Mouse (Mus musculus) stomach, embryonic 14.5 days (tissue): ENCODE data around the gene Smarcd1. TPM values are rescaled to one million over a fixed set of nuclear protein-coding genes. Genes with fewer than 3 reads are reported as not detected.

ENCODE experiments used
- ATAC-seq: fragments of 200-750 bp; cut with Nextera tagmentation; 2 replicates; pipeline ENCODE4 v1.8.0; 2017; ENCODE audit warnings: low read depth, moderate TSS enrichment; ENCODE audit not compliant: insufficient number of reproducible peaks, insufficient read depth, low FRiP score
- H3K27ac ChIP-seq: fragments of 300-500 bp; sonication (generic); 2 replicates; pipeline ENCODE4 v1.5.1; 2014; ENCODE audit warnings: mild to moderate bottlenecking, low read length, moderate library complexity, mixed read lengths
- H3K27me3 ChIP-seq: fragments of 300-500 bp; sonication (generic); 2 replicates; pipeline ENCODE4 v1.6.1; 2014; ENCODE audit warnings: low read length, control low read depth, mixed read lengths; ENCODE audit not compliant: control insufficient read depth, insufficient read depth
- H3K36me3 ChIP-seq: fragments of 300-500 bp; sonication (generic); 2 replicates; pipeline ENCODE4 v1.6.1; 2014; ENCODE audit warnings: mild to moderate bottlenecking, control low read depth, low read length, moderate library complexity, mixed read lengths; ENCODE audit not compliant: control insufficient read depth, insufficient read depth
- H3K4me1 ChIP-seq: fragments of 300-500 bp; sonication (generic); 2 replicates; pipeline ENCODE4 v1.6.1; 2014; ENCODE audit warnings: low read length, control low read depth, mixed read lengths; ENCODE audit not compliant: control insufficient read depth, insufficient read depth
- H3K4me2 ChIP-seq: fragments of 300-500 bp; sonication (generic); replicated peaks from 2 replicates; pipeline ENCODE4 v1.6.1; 2014; ENCODE audit warnings: low read depth, low read length, control low read depth
- H3K4me3 ChIP-seq: fragments of 300-500 bp; sonication (generic); 2 replicates; pipeline ENCODE4 v1.5.1; 2014; ENCODE audit warnings: low read depth, low read length, control low read depth
- H3K9ac ChIP-seq: fragments of 300-500 bp; sonication (generic); replicated peaks from 2 replicates; pipeline ENCODE4 v1.6.1; 2014; ENCODE audit warnings: low read depth, mild to moderate bottlenecking, control low read depth, low read length, moderate library complexity, mixed read lengths
- H3K9me3 ChIP-seq: fragments of 300-500 bp; sonication (generic); 2 replicates; pipeline ENCODE4 v1.6.1; 2016; ENCODE audit warnings: low read depth, low read length, control low read depth; ENCODE audit not compliant: control insufficient read depth
- WGBS: fragments of 180-500 bp; shearing (Covaris S2); extraction: QIAGEN DNeasy Blood & Tissue Kit; methylation state at CpG from one replicate; pipeline ENCODE4 v1.1.7; 2014; 5-methylcytosine and 5-hydroxymethylcytosine counted together
- polyA plus RNA-seq: library from polyadenylated mRNA; unstranded; fragments of >200 nt; fragmentation: Nextera tagmentation; extraction: Ambion mirVana; gene quantifications from 2 replicates; pipeline ENCODE4 v1.2.1, GENCODE M21; 2014

Smarcd1 gene
- polyA plus RNA-seq, 1 experiment from 2014 or later, result 40.1 TPM

DNA sequence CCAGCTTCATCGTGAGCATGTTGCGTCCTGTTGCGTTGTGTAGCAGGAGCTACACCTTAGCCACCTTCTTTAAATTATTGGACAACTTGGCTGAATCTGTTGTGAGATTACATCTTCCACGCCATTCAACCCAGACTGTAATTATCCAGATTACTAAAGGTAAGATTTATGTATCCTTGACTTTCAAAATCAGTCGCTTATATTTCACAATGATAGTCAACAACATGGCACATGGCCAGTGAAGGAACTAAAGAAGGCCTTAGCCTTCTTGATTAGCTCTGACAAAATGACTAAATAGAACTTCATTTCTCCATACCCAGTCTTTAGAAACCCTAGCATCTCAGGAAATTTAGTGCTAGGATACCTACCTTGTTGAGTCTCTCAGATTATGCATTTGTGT lies 31.3 kb downstream of the Smarcd1 start:
- Histone ChIP-seq H3K27ac (no peak overlapping the region), H3K4me2 (no peak overlapping the region), H3K4me1 (no peaks in the 10 kb centered on the region), H3K36me3 (peaks cover 29% of the 10 kb centered on the region), H3K4me3 (no peak overlapping the region), H3K9ac (no peak overlapping the region), H3K9me3 (no peaks in the 10 kb centered on the region), H3K27me3 (no peaks in the 10 kb centered on the region)
- ATAC-seq, result no peak
- 94% methylated on average over 5 of the region's 5 CpGs for WGBS

GRCm38 (mm10) chr15:99735631-99736030 lies 33.7 kb downstream of the Smarcd1 start:
- no peak for ATAC-seq
- no peaks in the 10 kb centered on the region for H3K9me3 ChIP-seq
- H3K4me2 ChIP-seq, result no peak overlapping the region
- H3K36me3 ChIP-seq, result peaks cover 40% of the 10 kb centered on the region
- H3K27me3 ChIP-seq, result no peaks in the 10 kb centered on the region
- H3K27ac ChIP-seq, result no peak overlapping the region
- 94% methylated on average over 2 of the region's 2 CpGs for WGBS
- no peak overlapping the region for H3K4me3 ChIP-seq
- H3K9ac ChIP-seq, result no peak overlapping the region
- H3K4me1 ChIP-seq, result no peaks in the 10 kb centered on the region

- WGBS, result 91% methylated on average over 11 of the region's 11 CpGs
- H3K36me3 ChIP-seq, result peaks cover 44% of the 10 kb centered on the region
- no peak overlapping the region for H3K4me2 ChIP-seq
- H3K27ac ChIP-seq, result no peak overlapping the region
- no peak overlapping the region for H3K4me3 ChIP-seq
- H3K9ac ChIP-seq, result no peak overlapping the region
- no peak for ATAC-seq
- no peaks in the 10 kb centered on the region for H3K9me3 ChIP-seq
- H3K27me3 ChIP-seq, result no peaks in the 10 kb centered on the region
- no peaks in the 10 kb centered on the region for H3K4me1 ChIP-seq
These were observed 34.7 kb downstream of the Smarcd1 start for GRCm38 (mm10) chr15:99736675-99737074.

DNA sequence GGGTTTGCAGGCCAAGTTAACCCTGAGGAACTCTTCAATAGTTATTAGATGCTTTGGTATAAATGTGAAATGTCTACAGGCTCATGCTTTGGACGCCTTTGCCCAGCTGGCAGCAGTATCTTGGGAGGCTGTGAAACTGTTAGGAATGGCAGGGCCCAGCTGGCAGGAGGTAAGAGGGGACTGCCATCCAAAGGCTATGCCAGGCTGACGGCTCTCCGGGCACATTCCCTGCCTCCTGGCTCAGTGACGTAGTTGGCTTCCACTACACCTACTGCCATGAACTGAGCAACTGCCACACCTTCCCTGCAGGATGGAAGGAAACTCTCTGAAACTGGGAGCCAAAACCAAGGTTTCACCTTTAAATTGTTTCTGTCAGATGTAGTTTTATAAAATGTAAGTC lies 38.3 kb downstream of the Smarcd1 start:
- ATAC-seq, result no peak
- WGBS, result 93% methylated on average over 4 of the region's 4 CpGs

DNA sequence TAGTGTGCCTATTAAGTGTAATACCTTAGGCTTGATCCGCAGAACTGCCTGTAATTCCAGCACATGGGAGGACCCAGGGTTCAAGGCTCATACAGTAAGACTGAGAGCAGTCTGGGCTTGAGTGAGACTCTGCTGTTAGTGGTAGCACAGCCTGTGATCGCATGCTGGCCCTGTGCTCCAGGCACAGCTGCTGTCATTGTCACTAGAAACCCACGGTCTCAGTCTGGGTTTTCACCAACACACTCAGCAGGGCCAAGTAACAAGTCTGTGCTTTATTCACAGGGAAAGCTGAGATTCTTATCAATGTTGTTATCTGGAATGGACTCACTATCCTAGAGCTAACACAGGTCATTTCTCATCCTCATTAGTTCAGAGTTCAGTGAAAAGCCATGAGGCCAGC lies 52.3 kb downstream of the Smarcd1 start:
- no peak overlapping the region for H3K27ac ChIP-seq
- no peak overlapping the region for H3K4me3 ChIP-seq
- no peaks in the 10 kb centered on the region for H3K9me3 ChIP-seq
- no peak overlapping the region for H3K9ac ChIP-seq
- no peak overlapping the region for H3K4me2 ChIP-seq
- no peaks in the 10 kb centered on the region for H3K4me1 ChIP-seq
- H3K36me3 ChIP-seq, result no peaks in the 10 kb centered on the region
- H3K27me3 ChIP-seq, result no peaks in the 10 kb centered on the region
- no peak for ATAC-seq
- 70% methylated on average over 3 of the region's 3 CpGs for WGBS

More for the DNA sequence above, 38.3 kb downstream of the Smarcd1 start:
- no peaks in the 10 kb centered on the region for H3K4me1 ChIP-seq
- no peak overlapping the region for H3K4me2 ChIP-seq
- H3K4me3 ChIP-seq, result no peak overlapping the region
- H3K27me3 ChIP-seq, result no peaks in the 10 kb centered on the region
- no peak overlapping the region for H3K27ac ChIP-seq
- H3K36me3 ChIP-seq, result peaks cover 56% of the 10 kb centered on the region
- H3K9ac ChIP-seq, result no peak overlapping the region
- no peaks in the 10 kb centered on the region for H3K9me3 ChIP-seq

Other genes starting within 250 kb of the Smarcd1 start
- 8.9 and 9.3 TPM in 2 replicates for gene Nckap5l, start 244.4 kb upstream of the Smarcd1 start, polyA plus RNA-seq
- 12.9 and 16.7 TPM in 2 replicates for gene Bcdin3d, start 227.4 kb upstream of the Smarcd1 start, polyA plus RNA-seq
- gene Faim2, start 174.0 kb upstream of the Smarcd1 start, polyA plus RNA-seq, result 0.29 and 0.42 TPM in 2 replicates
- not detected in 2 replicates for gene Aqp2, start 123.1 kb upstream of the Smarcd1 start, polyA plus RNA-seq
- 0.21 and 0.72 TPM in 2 replicates for gene Aqp5, start 111.3 kb upstream of the Smarcd1 start, polyA plus RNA-seq
- not detected in 2 replicates for gene Aqp6, start 100.7 kb upstream of the Smarcd1 start, polyA plus RNA-seq
- gene Racgap1, start 50.5 kb upstream of the Smarcd1 start, polyA plus RNA-seq, result 108 and 109 TPM in 2 replicates
- 1.5 and 1.8 TPM in 2 replicates for gene Asic1, start 31.8 kb upstream of the Smarcd1 start, polyA plus RNA-seq
- not detected in 2 replicates for gene Gm17349, start 3.4 kb downstream of the Smarcd1 start, polyA plus RNA-seq
- gene Gpd1, start 15.4 kb downstream of the Smarcd1 start, polyA plus RNA-seq, result 0.20 and 0.21 TPM in 2 replicates
- gene Cox14, start 23.5 kb downstream of the Smarcd1 start, polyA plus RNA-seq, result 181 and 193 TPM in 2 replicates
- 77.0 and 78.7 TPM in 2 replicates for gene Cers5, start 70.8 kb downstream of the Smarcd1 start, polyA plus RNA-seq
- 69.4 and 78.0 TPM in 2 replicates for gene Lima1, start 173.3 kb downstream of the Smarcd1 start, polyA plus RNA-seq